Mouse (Mus musculus): ENCODE results near the gene Unc13b. TPM values are rescaled to one million over a fixed set of nuclear protein-coding genes. Genes with fewer than 3 reads are reported as not detected.

Gene Unc13b
- polyA plus RNA-seq, 1 experiment from 2014 or later: 23.0 TPM

- ATAC-seq (replicated peaks; ENCODE audit: low FRiP score): no peak
- Histone ChIP-seq H3K27me3 (ENCODE audit: control insufficient read depth, insufficient read depth, low read length) (no peaks in the 10 kb centered on the region), H3K4me2 (ENCODE audit: low read depth, low read length, severe bottlenecking) (no peak overlapping the region), H3K4me1 (replicated peaks; ENCODE audit: control insufficient read depth, insufficient read depth, low read length) (no peaks in the 10 kb centered on the region), H3K27ac (ENCODE audit: low read depth, low read length) (no peak overlapping the region), H3K9me3 (ENCODE audit: control insufficient read depth, low read length) (no peaks in the 10 kb centered on the region), H3K9ac (ENCODE audit: low read length) (no peak overlapping the region), H3K4me3 (ENCODE audit: low read depth, low read length) (no peak overlapping the region), H3K36me3 (ENCODE audit: control insufficient read depth, insufficient read depth, low read length) (no peaks in the 10 kb centered on the region)
- 39% methylated on average over 6 of the region's 6 CpGs for WGBS
- no peak for DNase-seq (ENCODE audit: low spot score)
These were observed 235.2 kb downstream of the Unc13b start for GRCm38 (mm10) chr4:43294001-43294400.

- H3K27me3 ChIP-seq (ENCODE audit: control insufficient read depth, insufficient read depth, low read length): no peaks in the 10 kb centered on the region
- ATAC-seq (replicated peaks; ENCODE audit: low FRiP score): no peak
- whole genome bisulfite sequencing: 56% methylated on average over 11 of the region's 11 CpGs
- H3K36me3 ChIP-seq (ENCODE audit: control insufficient read depth, insufficient read depth, low read length): no peaks in the 10 kb centered on the region
- H3K4me2 ChIP-seq (ENCODE audit: low read depth, low read length, severe bottlenecking): no peak overlapping the region
- H3K27ac ChIP-seq (ENCODE audit: low read depth, low read length): 0 out of 2 replicates have a peak overlapping the region, but pooled peaks have one; percentile 8
- DNase-seq (ENCODE audit: low spot score): no peak
- no peak overlapping the region for H3K9ac ChIP-seq (ENCODE audit: low read length)
- H3K4me3 ChIP-seq (ENCODE audit: low read depth, low read length): no peak overlapping the region
- H3K9me3 ChIP-seq (ENCODE audit: control insufficient read depth, low read length): no peaks in the 10 kb centered on the region
- 0 out of 2 replicates have a peak, but pooled peaks cover 3% of the 10 kb centered on the region for H3K4me1 ChIP-seq (replicated peaks; ENCODE audit: control insufficient read depth, insufficient read depth, low read length)
These were observed 251.1 kb downstream of the Unc13b start for GRCm38 (mm10) chr4:43309696-43310338.

Other genes with a start within 250 kb of the Unc13b start
- gene Fam205a1, start 205.1 kb upstream of the Unc13b start, polyA plus RNA-seq (2014; fragmentation: Nextera tagmentation; extraction: Ambion mirVana): 0.08 and 0.28 TPM in 2 replicates
- 0.33 and 0.43 TPM in 2 replicates for gene Gm12394, start 202.2 kb upstream of the Unc13b start, polyA plus RNA-seq (2014; fragmentation: Nextera tagmentation; extraction: Ambion mirVana)
- 0.84 and 1.00 TPM in 2 replicates for gene Fam205c, start 184.7 kb upstream of the Unc13b start, polyA plus RNA-seq (2014; fragmentation: Nextera tagmentation; extraction: Ambion mirVana)
- 1.3 and 2.1 TPM in 2 replicates for gene Phf24, start 142.3 kb upstream of the Unc13b start, polyA plus RNA-seq (2014; fragmentation: Nextera tagmentation; extraction: Ambion mirVana)
- 16.4 and 24.7 TPM in 2 replicates for gene Dnajb5, start 109.1 kb upstream of the Unc13b start, polyA plus RNA-seq (2014; fragmentation: Nextera tagmentation; extraction: Ambion mirVana)
- 0.56 and 0.96 TPM in 2 replicates for gene 1700022I11Rik, start 89.3 kb upstream of the Unc13b start, polyA plus RNA-seq (2014; fragmentation: Nextera tagmentation; extraction: Ambion mirVana)
- gene Vcp, start 58.4 kb upstream of the Unc13b start, polyA plus RNA-seq (2014; fragmentation: Nextera tagmentation; extraction: Ambion mirVana): 653 and 672 TPM in 2 replicates
- 24.6 and 24.7 TPM in 2 replicates for gene Fancg, start 48.4 kb upstream of the Unc13b start, polyA plus RNA-seq (2014; fragmentation: Nextera tagmentation; extraction: Ambion mirVana)
- 25.8 and 26.1 TPM in 2 replicates for gene Pigo, start 33.1 kb upstream of the Unc13b start, polyA plus RNA-seq (2014; fragmentation: Nextera tagmentation; extraction: Ambion mirVana)
- gene Stoml2, start 27.2 kb upstream of the Unc13b start, polyA plus RNA-seq (2014; fragmentation: Nextera tagmentation; extraction: Ambion mirVana): 378 and 409 TPM in 2 replicates
- 28.1 and 28.9 TPM in 2 replicates for gene Fam214b, start 12.7 kb upstream of the Unc13b start, polyA plus RNA-seq (2014; fragmentation: Nextera tagmentation; extraction: Ambion mirVana)
- 0.20 and 0.60 TPM in 2 replicates for gene Atp8b5, start 208.2 kb downstream of the Unc13b start, polyA plus RNA-seq (2014; fragmentation: Nextera tagmentation; extraction: Ambion mirVana)